Mouse (Mus musculus) lung, postnatal 0 days (tissue): ENCODE results near the gene Cxcl2. TPM values are rescaled to one million over a fixed set of nuclear protein-coding genes. Genes with fewer than 3 reads are reported as not detected.

Experiments
- ATAC-seq: fragments of 200-750 bp; cut with Nextera tagmentation; 2 replicates; pipeline ENCODE4 v1.8.0; 2017; ENCODE audit warnings: moderate library complexity
- DNase-seq: peaks from one replicate; pipeline ENCODE4 v3.0.0-alpha.2; 2016; ENCODE audit warnings: low spot score
- H3K27ac ChIP-seq: fragments of 300-500 bp; sonication (generic); 2 replicates; pipeline ENCODE4 v1.5.1; 2014; ENCODE audit warnings: antibody characterized with exemption, mild to moderate bottlenecking, low read length, mixed read lengths
- H3K27me3 ChIP-seq: fragments of 300-500 bp; sonication (generic); replicated peaks from 2 replicates; pipeline ENCODE4 v1.6.1; 2014; ENCODE audit warnings: low read length, mixed read lengths; ENCODE audit not compliant: insufficient read depth
- H3K36me3 ChIP-seq: fragments of 300-500 bp; sonication (generic); 2 replicates; pipeline ENCODE4 v1.6.1; 2014; ENCODE audit warnings: low read length, mixed read lengths; ENCODE audit not compliant: insufficient read depth
- H3K4me1 ChIP-seq: fragments of 300-500 bp; sonication (generic); 2 replicates; pipeline ENCODE4 v1.6.1; 2014; ENCODE audit warnings: antibody characterized with exemption, low read depth, low read length, mixed read lengths; ENCODE audit not compliant: insufficient read depth
- H3K4me2 ChIP-seq: fragments of 300-500 bp; sonication (generic); replicated peaks from 2 replicates; pipeline ENCODE4 v1.6.1; 2014; ENCODE audit warnings: low read depth, mild to moderate bottlenecking, low read length, moderate library complexity, mixed read lengths
- H3K4me3 ChIP-seq: fragments of 300-500 bp; sonication (generic); 2 replicates; pipeline ENCODE4 v1.5.1; 2014; ENCODE audit warnings: low read depth, low read length
- H3K9ac ChIP-seq: fragments of 300-500 bp; sonication (generic); replicated peaks from 2 replicates; pipeline ENCODE4 v1.6.1; 2014; ENCODE audit warnings: low read depth, mild to moderate bottlenecking
- H3K9me3 ChIP-seq: fragments of 300-500 bp; sonication (generic); 2 replicates; pipeline ENCODE4 v1.6.1; 2016; ENCODE audit warnings: low read length, mixed read lengths
- CTCF ChIP-seq: IDR thresholded peaks from 2 replicates; pipeline ENCODE4 v1.5.1; 2016; ENCODE audit warnings: antibody characterized with exemption, mild to moderate bottlenecking
- EP300 ChIP-seq: IDR thresholded peaks from 2 replicates; pipeline ENCODE4 v1.6.1; 2016; ENCODE audit warnings: antibody characterized with exemption, mild to moderate bottlenecking, control low read depth
- WGBS: fragments of 180-500 bp; shearing (Covaris S2); extraction: QIAGEN DNeasy Blood & Tissue Kit; methylation state at CpG from one replicate; pipeline ENCODE4 v1.1.7; 2014; 5-methylcytosine and 5-hydroxymethylcytosine counted together
- polyA plus RNA-seq: library from polyadenylated mRNA; unstranded; fragments of >200 nt; fragmentation: Nextera tagmentation; extraction: Ambion mirVana; gene quantifications from 2 replicates; pipeline ENCODE4 v1.2.1, GENCODE M21; 2015

Cxcl2 gene
- polyA plus RNA-seq, 1 experiment from 2014 or later = 0.35 TPM

DNA sequence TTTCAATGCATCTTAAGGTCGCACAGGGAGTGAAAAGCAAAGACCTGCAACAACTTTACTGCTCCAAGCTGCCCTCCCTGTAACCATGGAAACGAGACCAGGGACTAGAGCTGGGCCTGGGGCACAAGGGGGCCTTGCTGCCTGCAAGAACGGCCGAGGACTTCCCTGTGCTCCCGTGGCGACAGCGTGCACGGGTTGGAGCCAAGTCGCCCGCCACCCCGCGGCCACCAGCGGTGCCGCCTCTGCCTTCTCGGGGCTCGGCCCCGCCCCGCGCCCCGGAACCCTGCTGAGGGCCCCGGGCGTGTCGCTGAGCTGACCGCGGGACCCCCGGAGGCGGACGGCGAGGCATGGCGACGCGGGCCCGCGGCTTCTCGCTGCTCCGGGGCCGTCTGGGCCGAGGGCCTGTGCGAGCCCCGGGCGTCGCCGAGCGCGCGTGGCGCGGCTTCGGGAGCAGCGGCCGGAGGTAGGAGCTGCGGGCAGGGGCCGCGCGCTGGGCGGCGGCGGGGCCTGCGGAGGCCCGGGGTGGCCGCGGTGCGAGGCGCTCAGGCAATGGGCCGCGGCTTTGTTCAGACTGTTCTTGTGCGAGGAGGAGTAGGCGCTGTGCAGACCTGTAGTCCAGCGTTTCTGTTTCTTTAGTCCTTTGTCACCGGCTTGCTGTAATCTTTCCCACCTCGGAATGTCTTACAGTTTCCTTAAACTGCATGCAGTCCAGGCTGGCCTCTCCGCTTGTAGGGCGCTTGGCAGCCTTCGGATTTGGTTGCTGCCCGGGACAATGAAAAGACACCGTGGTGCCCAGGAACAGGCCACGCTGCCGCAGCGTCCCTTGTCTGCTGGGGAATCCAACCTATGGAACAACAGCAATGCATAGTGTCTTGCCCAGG is 27.5 kb downstream of the Cxcl2 start, which contains the start of gene Mthfd2l:
Gene Mthfd2l, plus strand, starts transcription at position 147 of the 881 bp plus-strand sequence.
- Histone ChIP-seq H3K9ac (peak within 1 kb of the TSS; percentile 91), H3K27ac (peak within 1 kb of the TSS; percentile 95), H3K36me3 (no peaks in the 10 kb centered on the region), H3K4me2 (peak within 1 kb of the TSS; percentile 75), H3K9me3 (no peaks in the 10 kb centered on the region), H3K27me3 (no peaks in the 10 kb centered on the region), H3K4me1 (peaks cover 4% of the 10 kb centered on the region; the same call in 1 of the 2 replicates), H3K4me3 (peak within 1 kb of the TSS; percentile 69)
- DNase-seq (peak; percentile 90), ATAC-seq (peak; percentile 98)
- peak; percentile 79 for TF ChIP-seq CTCF
- TF ChIP-seq EP300 = no peak
- WGBS = 1% methylated on average over 46 of the region's 79 CpGs

DNA sequence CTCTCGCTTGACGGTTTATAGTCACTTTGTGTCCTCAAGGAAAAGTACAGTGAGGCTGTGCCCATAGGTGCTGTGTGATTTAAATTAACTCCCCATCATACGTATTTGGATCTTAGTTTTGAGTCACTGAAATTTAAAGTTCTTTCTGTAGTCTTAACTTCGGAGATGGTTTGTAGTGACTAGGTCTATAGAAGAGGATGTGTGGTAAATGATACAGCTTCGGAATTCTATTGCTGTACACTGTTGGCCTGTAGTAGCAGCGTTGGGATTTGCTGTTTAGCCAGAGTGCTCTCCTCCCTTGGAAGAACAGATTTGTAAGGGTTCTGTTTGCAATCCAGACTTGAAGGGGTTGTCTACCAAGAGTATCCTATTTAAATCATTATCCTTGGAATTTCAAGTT is 28.2 kb downstream of the Cxcl2 start:
- 6% methylated on average over 6 of the region's 6 CpGs for WGBS
- DNase-seq = peak; percentile 21
- no peak for ATAC-seq
- Histone ChIP-seq H3K9ac (peak overlapping the region; percentile 91), H3K36me3 (no peaks in the 10 kb centered on the region), H3K4me3 (peak overlapping the region; percentile 69), H3K4me1 (peaks cover 4% of the 10 kb centered on the region; the same call in 1 of the 2 replicates), H3K27ac (peak overlapping the region; percentile 95), H3K4me2 (peak overlapping the region; percentile 75), H3K27me3 (no peaks in the 10 kb centered on the region), H3K9me3 (no peaks in the 10 kb centered on the region)
- TF ChIP-seq EP300 (no peak), CTCF (no peak)

DNA sequence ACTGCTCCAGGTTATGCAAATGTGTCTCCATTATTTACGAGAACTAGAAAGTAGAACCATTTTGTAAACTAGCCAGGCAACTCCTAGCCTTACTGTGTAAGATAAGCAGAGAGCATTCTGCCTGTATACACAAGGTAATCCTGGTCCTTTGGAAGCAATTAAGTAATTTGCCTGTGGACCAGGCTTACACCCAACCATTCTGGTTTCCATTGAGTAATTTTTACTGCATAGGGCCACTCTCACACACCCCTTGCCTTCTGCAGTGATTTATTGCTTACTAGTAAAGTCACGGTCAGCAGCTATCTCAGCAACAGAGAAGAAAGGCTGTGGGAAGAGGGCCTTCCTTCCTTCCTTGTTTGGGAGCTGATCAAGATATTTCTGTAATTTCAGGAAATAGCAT is 33.0 kb downstream of the Cxcl2 start:
- H3K4me1 ChIP-seq = no peaks in the 10 kb centered on the region
- WGBS = 55% methylated on average over 2 of the region's 2 CpGs
- H3K27ac ChIP-seq = no peak overlapping the region
- TF ChIP-seq EP300 (no peak), CTCF (no peak)
- DNase-seq (no peak), ATAC-seq (no peak)
- H3K4me3 ChIP-seq = no peak overlapping the region
- H3K27me3 ChIP-seq = no peaks in the 10 kb centered on the region
- H3K36me3 ChIP-seq = no peaks in the 10 kb centered on the region
- H3K9me3 ChIP-seq = no peaks in the 10 kb centered on the region
- H3K4me2 ChIP-seq = no peak overlapping the region
- H3K9ac ChIP-seq = no peak overlapping the region

DNA sequence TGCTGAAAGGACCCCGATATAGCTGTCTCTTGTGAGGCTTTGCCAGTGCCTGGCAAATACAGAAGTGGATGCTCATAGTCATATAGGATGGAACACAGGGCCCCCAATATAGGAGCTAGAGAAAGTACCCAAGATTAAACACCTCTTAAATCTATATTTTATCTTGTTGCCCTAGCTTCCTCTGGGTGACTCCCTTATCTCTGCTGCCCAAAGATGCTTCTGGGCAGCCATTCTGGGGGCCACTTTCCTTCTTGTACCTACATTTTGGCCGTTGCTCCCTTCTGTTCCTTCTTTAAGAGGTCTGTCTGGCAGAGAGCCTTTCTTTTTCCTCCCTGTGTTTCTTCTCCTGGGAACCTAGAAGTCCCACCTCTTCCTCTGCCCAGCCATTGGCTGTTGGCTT is 41.8 kb downstream of the Cxcl2 start:
- Histone ChIP-seq H3K4me1 (no peaks in the 10 kb centered on the region), H3K36me3 (no peaks in the 10 kb centered on the region), H3K27ac (no peak overlapping the region), H3K27me3 (no peaks in the 10 kb centered on the region), H3K4me3 (no peak overlapping the region), H3K9me3 (no peaks in the 10 kb centered on the region), H3K9ac (no peak overlapping the region), H3K4me2 (no peak overlapping the region)
- DNase-seq = no peak
- 74% methylated on average over 2 of the region's 2 CpGs for WGBS
- no peak for ATAC-seq
- TF ChIP-seq EP300 = no peak
- no peak for TF ChIP-seq CTCF

DNA sequence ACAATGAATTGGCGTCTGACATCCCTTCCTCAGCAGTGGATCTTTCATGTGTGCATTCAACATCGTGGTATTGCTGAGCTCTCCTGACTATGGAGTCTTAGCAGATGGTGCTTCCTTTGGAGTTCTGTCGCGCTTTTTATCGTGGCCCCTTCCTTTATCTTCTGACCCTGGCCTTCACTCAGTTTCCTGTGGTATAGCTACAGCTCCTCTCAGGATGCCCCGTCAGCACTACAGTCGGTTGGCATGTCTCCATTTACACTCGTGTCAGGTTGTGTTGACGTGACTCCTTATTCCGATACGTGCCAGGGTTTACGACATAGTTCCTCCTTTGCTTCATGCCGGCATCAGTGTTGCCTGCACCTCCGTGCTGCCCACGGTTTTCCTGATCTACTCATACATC is 45.8 kb downstream of the Cxcl2 start:
- H3K9me3 ChIP-seq = no peaks in the 10 kb centered on the region
- no peak overlapping the region for H3K4me2 ChIP-seq
- DNase-seq = no peak
- no peak for ATAC-seq
- H3K4me1 ChIP-seq = no peaks in the 10 kb centered on the region
- 76% methylated on average over 15 of the region's 15 CpGs for WGBS
- no peaks in the 10 kb centered on the region for H3K36me3 ChIP-seq
- H3K27ac ChIP-seq = no peak overlapping the region
- no peak overlapping the region for H3K9ac ChIP-seq
- no peak for TF ChIP-seq EP300
- no peak for TF ChIP-seq CTCF
- H3K27me3 ChIP-seq = no peaks in the 10 kb centered on the region
- H3K4me3 ChIP-seq = no peak overlapping the region

DNA sequence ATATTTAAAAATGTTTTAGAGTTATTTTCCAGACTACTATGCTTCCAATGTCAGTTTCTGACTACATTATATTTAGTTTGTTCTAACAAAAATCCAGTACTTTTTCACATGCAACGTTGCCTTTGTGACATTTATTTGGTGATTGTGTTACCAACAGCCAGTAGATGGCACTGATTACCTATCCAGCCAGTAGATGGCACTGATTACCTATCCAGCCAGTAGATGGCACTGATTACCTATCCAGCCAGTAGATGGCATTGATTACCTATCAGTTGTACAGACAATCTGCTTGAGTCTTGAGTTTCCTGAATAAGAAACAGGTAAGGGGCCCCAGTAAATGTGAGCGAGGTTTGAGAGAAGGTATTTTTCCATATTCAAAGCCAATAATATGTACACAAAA is 47.8 kb downstream of the Cxcl2 start:
- TF ChIP-seq CTCF (peak; percentile 86), EP300 (no peak)
- H3K4me2 ChIP-seq = no peak overlapping the region
- 35% methylated on average over 2 of the region's 2 CpGs for WGBS
- peak; percentile 26 for DNase-seq
- H3K36me3 ChIP-seq = no peaks in the 10 kb centered on the region
- H3K9me3 ChIP-seq = no peaks in the 10 kb centered on the region
- H3K27me3 ChIP-seq = no peaks in the 10 kb centered on the region
- no peak overlapping the region for H3K27ac ChIP-seq
- no peaks in the 10 kb centered on the region for H3K4me1 ChIP-seq
- no peak for ATAC-seq
- no peak overlapping the region for H3K4me3 ChIP-seq
- no peak overlapping the region for H3K9ac ChIP-seq
